Mouse (Mus musculus): Measurements from ENCODE around the gene Tomm34. TPM values are rescaled to one million over a fixed set of nuclear protein-coding genes. Genes with fewer than 3 reads are reported as not detected.

Gene Tomm34
- 48.6 TPM for polyA plus RNA-seq (2014; fragmentation: Illumina TruSeq; extraction: RNeasy Lipid Tissue Mini Kit (QIAGEN cat#74804); ENCODE audit: low read depth, low replicate concordance)

DNA sequence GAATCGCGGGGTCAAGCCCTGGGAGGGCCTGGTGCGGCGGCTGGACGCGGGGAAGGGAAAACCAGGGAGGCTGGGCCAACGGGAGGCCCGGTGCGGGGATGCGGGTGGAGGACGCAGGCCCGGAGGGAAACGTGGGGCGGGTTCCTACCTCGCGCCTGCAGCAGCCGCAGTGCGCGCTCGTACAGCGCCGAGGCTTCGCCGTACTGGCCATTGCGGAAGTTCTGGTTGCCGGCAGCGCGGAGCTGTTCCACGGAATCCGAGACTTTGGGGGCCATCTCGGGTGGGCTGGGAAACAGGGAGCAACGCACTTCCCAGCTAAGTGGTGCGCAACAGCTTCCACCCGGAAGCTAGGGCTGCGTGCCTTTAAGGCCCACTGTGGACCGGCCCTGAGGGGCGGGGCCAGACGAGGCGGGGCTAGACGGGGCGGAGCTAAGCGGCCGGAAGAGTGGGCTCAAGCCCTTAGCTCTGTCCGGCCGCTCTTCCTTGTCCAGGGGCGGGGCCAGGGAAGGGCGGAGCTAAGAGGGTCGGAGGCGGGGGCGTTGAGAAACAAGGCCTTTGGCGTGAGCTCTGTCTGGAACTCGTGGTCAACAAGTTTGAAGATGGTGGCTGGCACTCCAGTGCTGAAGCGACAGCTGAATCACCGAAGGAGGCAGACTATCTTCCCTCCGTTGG, at the start of gene Tomm34:
Gene Tomm34, minus strand, starts transcription at position 405 of the 672 bp plus-strand sequence.

DNA sequence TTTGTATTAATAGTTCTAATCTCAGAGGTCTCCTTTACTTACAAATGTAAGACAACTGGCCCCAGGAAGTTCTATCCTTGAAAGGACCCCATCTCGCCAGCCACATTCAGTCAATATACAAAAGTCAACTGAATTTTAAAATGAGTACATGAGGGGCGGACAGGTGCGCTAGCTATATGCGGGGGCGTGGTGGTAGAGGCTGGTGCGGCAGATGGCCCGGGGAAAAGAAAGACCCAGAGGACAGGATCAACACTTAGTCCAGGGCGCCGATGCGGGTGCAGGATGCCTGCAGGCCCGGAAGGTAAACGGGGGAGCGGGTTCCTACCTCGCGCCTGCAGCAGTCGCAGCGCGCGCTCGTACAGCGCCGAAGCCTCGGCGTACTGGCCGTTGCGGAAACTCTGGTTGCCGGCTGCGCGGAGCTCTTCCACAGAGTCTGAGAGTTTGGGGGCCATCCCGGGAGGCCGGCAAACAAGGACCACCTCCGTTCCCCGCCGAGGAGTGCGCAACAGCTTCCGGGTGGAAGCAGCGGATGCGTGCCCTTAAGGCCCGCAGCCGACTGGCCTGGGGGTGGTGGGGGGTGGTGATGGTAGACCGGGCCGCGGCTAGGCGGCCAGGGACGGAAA, 716 bp downstream of the Tomm34 start, which contains the start of gene Stk4:
Gene Stk4, plus strand, starts transcription at position 181 of the 623 bp plus-strand sequence.

DNA sequence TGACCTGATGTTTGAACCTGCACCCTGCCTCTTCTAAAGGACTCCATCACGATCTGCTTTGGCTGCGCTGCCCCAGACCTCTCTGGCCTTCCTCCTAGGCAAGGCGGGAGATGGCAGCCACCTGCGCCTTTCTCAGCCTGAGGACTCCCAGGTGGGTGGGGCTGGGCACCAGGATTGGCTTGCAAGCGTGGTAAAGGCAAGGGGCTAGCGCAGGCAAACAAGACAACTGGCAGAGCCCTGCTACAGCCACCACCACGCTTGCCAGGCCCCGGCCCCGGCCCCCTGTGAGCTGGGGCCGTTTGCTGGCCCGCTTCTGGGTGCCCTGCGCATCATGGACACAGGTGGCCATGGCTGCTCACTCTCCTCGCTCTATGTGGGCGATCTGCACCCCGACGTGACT, 45.8 kb downstream of the Tomm34 start, which contains the start of gene Pabpc1l:
Gene Pabpc1l, plus strand, starts transcription at position 301 of the 400 bp plus-strand sequence.

Other genes with a start within 250 kb of the Tomm34 start
- not detected for gene Kcnk15, start 217.5 kb downstream of the Tomm34 start, polyA plus RNA-seq (2014; fragmentation: Illumina TruSeq; extraction: RNeasy Lipid Tissue Mini Kit (QIAGEN cat#74804); ENCODE audit: low read depth, low replicate concordance)
- 2.0 TPM for gene Rims4, start 152.5 kb downstream of the Tomm34 start, polyA plus RNA-seq (2014; fragmentation: Illumina TruSeq; extraction: RNeasy Lipid Tissue Mini Kit (QIAGEN cat#74804); ENCODE audit: low read depth, low replicate concordance)
- gene Ywhab, start 76.2 kb downstream of the Tomm34 start, polyA plus RNA-seq (2014; fragmentation: Illumina TruSeq; extraction: RNeasy Lipid Tissue Mini Kit (QIAGEN cat#74804); ENCODE audit: low read depth, low replicate concordance): 238 TPM
- 55.3 TPM for gene Pabpc1l, start 45.7 kb downstream of the Tomm34 start, polyA plus RNA-seq (2014; fragmentation: Illumina TruSeq; extraction: RNeasy Lipid Tissue Mini Kit (QIAGEN cat#74804); ENCODE audit: low read depth, low replicate concordance)
- 20.6 TPM for gene Stk4, start 847 bp downstream of the Tomm34 start, polyA plus RNA-seq (2014; fragmentation: Illumina TruSeq; extraction: RNeasy Lipid Tissue Mini Kit (QIAGEN cat#74804); ENCODE audit: low read depth, low replicate concordance)
- 0.29 TPM for gene Kcns1, start 99.9 kb upstream of the Tomm34 start, polyA plus RNA-seq (2014; fragmentation: Illumina TruSeq; extraction: RNeasy Lipid Tissue Mini Kit (QIAGEN cat#74804); ENCODE audit: low read depth, low replicate concordance)
- gene Wfdc5, start 111.6 kb upstream of the Tomm34 start, polyA plus RNA-seq (2014; fragmentation: Illumina TruSeq; extraction: RNeasy Lipid Tissue Mini Kit (QIAGEN cat#74804); ENCODE audit: low read depth, low replicate concordance): not detected
- not detected for gene Wfdc12, start 119.4 kb upstream of the Tomm34 start, polyA plus RNA-seq (2014; fragmentation: Illumina TruSeq; extraction: RNeasy Lipid Tissue Mini Kit (QIAGEN cat#74804); ENCODE audit: low read depth, low replicate concordance)
- gene Wfdc15a, start 129.0 kb upstream of the Tomm34 start, polyA plus RNA-seq (2014; fragmentation: Illumina TruSeq; extraction: RNeasy Lipid Tissue Mini Kit (QIAGEN cat#74804); ENCODE audit: low read depth, low replicate concordance): 5.9 TPM
- 738 TPM for gene Wfdc15b, start 150.5 kb upstream of the Tomm34 start, polyA plus RNA-seq (2014; fragmentation: Illumina TruSeq; extraction: RNeasy Lipid Tissue Mini Kit (QIAGEN cat#74804); ENCODE audit: low read depth, low replicate concordance)
- gene Svs2, start 167.3 kb upstream of the Tomm34 start, polyA plus RNA-seq (2014; fragmentation: Illumina TruSeq; extraction: RNeasy Lipid Tissue Mini Kit (QIAGEN cat#74804); ENCODE audit: low read depth, low replicate concordance): not detected
- gene Svs3b, start 185.5 kb upstream of the Tomm34 start, polyA plus RNA-seq (2014; fragmentation: Illumina TruSeq; extraction: RNeasy Lipid Tissue Mini Kit (QIAGEN cat#74804); ENCODE audit: low read depth, low replicate concordance): not detected
- gene Svs4, start 207.3 kb upstream of the Tomm34 start, polyA plus RNA-seq (2014; fragmentation: Illumina TruSeq; extraction: RNeasy Lipid Tissue Mini Kit (QIAGEN cat#74804); ENCODE audit: low read depth, low replicate concordance): not detected
- not detected for gene Svs3a, start 218.1 kb upstream of the Tomm34 start, polyA plus RNA-seq (2014; fragmentation: Illumina TruSeq; extraction: RNeasy Lipid Tissue Mini Kit (QIAGEN cat#74804); ENCODE audit: low read depth, low replicate concordance)
- not detected for gene Svs6, start 245.6 kb upstream of the Tomm34 start, polyA plus RNA-seq (2014; fragmentation: Illumina TruSeq; extraction: RNeasy Lipid Tissue Mini Kit (QIAGEN cat#74804); ENCODE audit: low read depth, low replicate concordance)